Mouse (Mus musculus) stomach, postnatal 0 days (tissue): ENCODE data around the gene Ptgir.

Source experiments
- CTCF ChIP-seq: IDR thresholded peaks from 2 replicates; pipeline ENCODE4 v1.5.1; 2016; ENCODE audit warnings: antibody characterized with exemption, low read depth, mild to moderate bottlenecking, moderate library complexity
- EP300 ChIP-seq: optimal IDR thresholded peaks from 2 replicates; pipeline ENCODE3; 2016; ENCODE audit warnings: antibody characterized with exemption

DNA sequence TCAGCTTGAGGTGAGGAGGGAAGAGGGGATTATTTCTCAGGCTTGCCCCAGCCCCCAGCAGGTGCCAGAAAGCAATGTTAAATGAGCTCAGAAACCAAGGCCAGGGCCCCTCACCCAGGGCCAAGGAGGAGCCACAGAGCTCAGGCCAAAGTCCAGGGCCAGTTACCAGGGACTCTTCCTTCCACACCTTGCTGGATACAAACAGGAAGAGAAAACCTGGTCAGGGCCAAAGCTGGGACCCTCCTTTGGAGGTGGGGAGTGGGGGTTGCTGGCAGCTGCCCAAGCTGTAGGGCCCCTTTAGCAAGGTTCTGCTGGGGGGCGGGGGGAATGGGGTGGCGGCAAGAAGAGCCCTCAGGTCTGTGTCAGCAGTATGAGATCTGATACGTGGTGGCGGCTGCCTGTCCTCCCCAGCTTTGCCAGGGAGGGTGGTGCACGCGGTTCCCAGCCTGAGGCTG is 15.6 kb downstream of the Ptgir start:
- TF ChIP-seq CTCF: no peak
- TF ChIP-seq EP300: no peak
